ENCODE assay signal across 18 mouse cellular contexts in genomic region chr19:34655227-34655805, GRCm38 (mm10). TPM values are rescaled to one million over a fixed set of nuclear protein-coding genes. Genes with fewer than 3 reads are reported as not detected.
"Had no signal": no experiment of that assay in that cellular context is flagged by ENCODE, and none has a peak within 500 bp of the region (broad histone marks: within the 10 kb centered on the region; RNA-seq: fewer than 3 reads in every experiment).

No protein-coding gene starts in this region.

- H3K4me3 ChIP-seq: intestine, embryonic 15.5 days; megakaryocyte, embryonic 14.5 days; midbrain, embryonic 15.5 days; neural tube, embryonic 12.5 days had no signal

- H3K27me3 ChIP-seq: intestine, embryonic 15.5 days; megakaryocyte, embryonic 14.5 days; midbrain, embryonic 15.5 days; neural tube, embryonic 12.5 days had no signal

- DNase-seq: kidney, adult 18-20 months; kidney, postnatal 14 days; left cerebral cortex, postnatal 4 days; lung, adult 2 months; lung, postnatal 4 days; right cerebral cortex, postnatal 4 days; spleen, adult 18-20 months; thymus, adult 18-20 months; thymus, postnatal 14 days had no signal

- H3K4me2 ChIP-seq: intestine, embryonic 15.5 days; midbrain, embryonic 11.5 days; midbrain, embryonic 15.5 days; neural tube, embryonic 12.5 days had no signal

- H3K36me3 ChIP-seq: intestine, embryonic 15.5 days; midbrain, embryonic 15.5 days; neural tube, embryonic 12.5 days had no signal

- H3K9me3 ChIP-seq: intestine, embryonic 15.5 days; megakaryocyte, embryonic 14.5 days; midbrain, embryonic 15.5 days; neural tube, embryonic 12.5 days had no signal

- H3K4me1 ChIP-seq: intestine, embryonic 15.5 days; midbrain, embryonic 15.5 days; neural tube, embryonic 12.5 days had no signal

- ATAC-seq: lung, postnatal 0 days; midbrain, embryonic 15.5 days had no signal

- H3K27ac ChIP-seq: intestine, embryonic 15.5 days; midbrain, embryonic 15.5 days; neural tube, embryonic 12.5 days had no signal

- H3K9ac ChIP-seq: intestine, embryonic 15.5 days; midbrain, embryonic 15.5 days; neural tube, embryonic 12.5 days had no signal

RNA-seq across cellular contexts. Expression of gene Ifit1, which starts 14.6 kb away (rescaled TPM):
- total RNA-seq: layer of hippocampus, postnatal 14 days had no signal

RNA-seq across cellular contexts. Expression of gene Ifit1bl2, which starts 14.8 kb away (rescaled TPM):
- polyA plus RNA-seq: stomach, embryonic 14.5 days had no signal

RNA-seq across cellular contexts. Expression of gene Ifit3b, which starts 47.5 kb away (rescaled TPM):
- polyA plus RNA-seq: stomach, embryonic 14.5 days had no signal

RNA-seq across cellular contexts. Expression of gene Ifit1bl1, which starts 53.6 kb away (rescaled TPM):
- polyA plus RNA-seq: kidney, embryonic 14.5 days; stomach, embryonic 14.5 days had no signal
